Mouse (Mus musculus) right cerebral cortex, adult 18-20 months (tissue): ENCODE measurements at regions not wholly inside any gene's neighbourhood (a gene's known extent, or its start where the extent isn't known, plus 50 kb on each side); places are given as distances from the start of the nearest gene placed in this dataset.

Source experiments
- DNase-seq: peaks from one replicate; pipeline ENCODE4 v3.0.0; 2022; ENCODE audit warnings: mixed read lengths

- no peak for DNase-seq
Measured at GRCm38 (mm10) chr14:64595891-64596290, 491.8 kb downstream of the Prss52 start.

- no peak for DNase-seq
Measured at GRCm38 (mm10) chr14:64597218-64597617, 493.1 kb downstream of the Prss52 start.
